Mouse (Mus musculus) lung, postnatal 36 days (tissue): ENCODE data around the gene Krtap1-3.

ENCODE experiments used
- DNase-seq: peaks from one replicate; pipeline ENCODE4 v3.0.0; 2022; ENCODE audit warnings: mixed read lengths

Krtap1-3 gene

GRCm38 (mm10) chr11:99557976-99558745, 33.0 kb downstream of the Krtap1-3 start:
- peak; percentile 5 for DNase-seq

GRCm38 (mm10) chr11:99556753-99557152, 34.4 kb downstream of the Krtap1-3 start, which contains the start of gene Krtap3-2:
Gene Krtap3-2 (minus strand): TSS chr11:99556853.
- no peak for DNase-seq

GRCm38 (mm10) chr11:99556195-99556594, 34.9 kb downstream of the Krtap1-3 start:
- no peak for DNase-seq

- DNase-seq: no peak
Observed at GRCm38 (mm10) chr11:99550765-99551164, 40.4 kb downstream of the Krtap1-3 start, which contains the start of gene Krtap3-3. Gene Krtap3-3 (minus strand): TSS chr11:99550865.

GRCm38 (mm10) chr11:99547892-99548291, 43.2 kb downstream of the Krtap1-3 start:
- no peak for DNase-seq
